Mouse (Mus musculus) spleen, adult 2 months (tissue): ENCODE results near the gene Nop14.

Experiments
- CTCF ChIP-seq: fragments of 200-500 bp; IDR thresholded peaks from 2 replicates; pipeline ENCODE4 v1.5.1; 2011; ENCODE audit warnings: mild to moderate bottlenecking, inconsistent platforms; ENCODE audit not compliant: insufficient read depth, insufficient read length, insufficient replicate concordance; ENCODE audit errors: extremely low read depth
- POLR2A ChIP-seq: fragments of 200-500 bp; IDR thresholded peaks from 2 replicates; pipeline ENCODE4 v1.6.1; 2011; ENCODE audit warnings: low read depth, low read length, inconsistent platforms

DNA sequence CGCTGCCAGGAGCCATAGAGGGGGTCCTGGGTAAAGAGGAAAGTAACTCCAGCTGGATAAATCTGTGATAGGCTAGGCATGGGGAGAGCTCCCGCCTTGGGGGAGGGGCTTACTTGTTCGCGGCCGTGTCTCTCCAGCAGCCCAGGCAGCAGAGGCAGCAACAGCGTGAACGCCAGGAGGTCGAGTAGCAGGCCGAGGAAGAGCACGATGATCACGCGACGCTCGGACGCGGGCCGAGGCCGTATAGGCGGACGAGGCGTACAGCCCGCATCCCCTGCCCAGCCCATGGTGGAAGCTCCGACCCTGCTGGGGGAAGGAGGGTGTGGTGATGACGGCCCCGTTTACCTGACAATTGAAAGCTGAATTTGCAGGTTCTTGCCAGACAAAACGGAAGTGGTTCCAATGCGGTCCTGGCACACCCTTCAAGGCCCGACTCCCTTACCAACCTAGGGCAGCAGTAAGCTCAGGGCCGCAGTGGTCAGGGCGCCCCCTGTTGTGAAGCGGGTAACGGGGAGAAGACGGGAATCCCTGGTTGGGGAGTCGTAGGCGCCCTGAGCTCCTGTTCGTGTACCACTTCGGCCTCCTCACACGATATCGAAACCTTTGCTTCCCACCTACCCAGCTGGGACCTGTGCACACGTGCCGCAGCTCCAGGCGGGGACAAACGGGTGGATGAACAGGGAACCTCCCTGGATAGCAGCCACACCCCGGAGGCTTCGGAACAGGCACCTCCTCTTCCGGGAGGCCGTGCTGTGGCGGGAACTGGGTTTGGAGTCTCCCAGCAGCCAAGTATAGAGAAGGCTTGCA is 23.3 kb downstream of the Nop14 start, which contains the start of gene Mfsd10:
- peak; percentile 53; the same call in 1 of the 2 replicates for TF ChIP-seq CTCF
- peak; percentile 23; the same call in 1 of the 2 replicates for TF ChIP-seq POLR2A
